Mouse (Mus musculus): ENCODE measurements at regions not wholly inside any gene's neighbourhood (a gene's known extent, or its start where the extent isn't known, plus 50 kb on each side); places are given as distances from the start of the nearest gene placed in this dataset.

- Histone ChIP-seq H3K9me3 (no peaks in the 10 kb centered on the region), H3K4me3 (no peak overlapping the region), H3K36me3 (no peaks in the 10 kb centered on the region), H3K4me1 (no peaks in the 10 kb centered on the region), H3K4me2 (replicated peaks) (no peak overlapping the region), H3K27me3 (no peaks in the 10 kb centered on the region), H3K27ac (replicated peaks) (no peak overlapping the region), H3K9ac (replicated peaks) (no peak overlapping the region)
- 90% methylated on average over 1 of the region's 1 CpGs for WGBS
- ATAC-seq (replicated peaks), result no peak
Measured at GRCm38 (mm10) chr16:78877941-78878340, 52.8 kb upstream of the Chodl start.

- 87% methylated on average over 4 of the region's 4 CpGs for WGBS
- H3K4me2 ChIP-seq (replicated peaks), result no peak overlapping the region
- no peaks in the 10 kb centered on the region for H3K9me3 ChIP-seq
- H3K27me3 ChIP-seq, result no peaks in the 10 kb centered on the region
- no peaks in the 10 kb centered on the region for H3K36me3 ChIP-seq
- no peak for ATAC-seq (replicated peaks)
- no peak overlapping the region for H3K4me3 ChIP-seq
- no peaks in the 10 kb centered on the region for H3K4me1 ChIP-seq
- no peak overlapping the region for H3K9ac ChIP-seq (replicated peaks)
- no peak overlapping the region for H3K27ac ChIP-seq (replicated peaks)
Measured at GRCm38 (mm10) chr16:78859006-78859405, 71.7 kb upstream of the Chodl start.

- Histone ChIP-seq H3K27me3 (0 out of 2 replicates have a peak, but pooled peaks cover 6% of the 10 kb centered on the region), H3K4me1 (peaks cover 10% of the 10 kb centered on the region; the same call in 1 of the 2 replicates), H3K36me3 (no peaks in the 10 kb centered on the region), H3K27ac (replicated peaks) (no peak overlapping the region), H3K4me2 (replicated peaks) (no peak overlapping the region), H3K9me3 (no peaks in the 10 kb centered on the region), H3K9ac (replicated peaks) (no peak overlapping the region), H3K4me3 (no peak overlapping the region)
- 69% methylated on average over 7 of the region's 7 CpGs for WGBS
- ATAC-seq (replicated peaks), result peak; percentile 42
Measured at GRCm38 (mm10) chr16:78830957-78831356, 99.8 kb upstream of the Chodl start.

- Histone ChIP-seq H3K27me3 (0 out of 2 replicates have a peak, but pooled peaks cover 3% of the 10 kb centered on the region), H3K4me3 (no peak overlapping the region), H3K4me1 (peaks cover 10% of the 10 kb centered on the region; the same call in 1 of the 2 replicates), H3K4me2 (replicated peaks) (no peak overlapping the region), H3K9ac (replicated peaks) (no peak overlapping the region), H3K9me3 (no peaks in the 10 kb centered on the region), H3K36me3 (no peaks in the 10 kb centered on the region), H3K27ac (replicated peaks) (0 out of 2 replicates have a peak overlapping the region, but pooled peaks have one; percentile 14)
- WGBS, result 3% methylated on average over 3 of the region's 3 CpGs
- peak; percentile 98 for ATAC-seq (replicated peaks)
Measured at GRCm38 (mm10) chr16:78827739-78828138, 103.0 kb upstream of the Chodl start.

- no peaks in the 10 kb centered on the region for H3K27me3 ChIP-seq
- no peak overlapping the region for H3K4me3 ChIP-seq
- no peak overlapping the region for H3K27ac ChIP-seq (replicated peaks)
- H3K4me1 ChIP-seq, result no peaks in the 10 kb centered on the region
- WGBS, result 75% methylated on average over 2 of the region's 2 CpGs
- H3K9me3 ChIP-seq, result no peaks in the 10 kb centered on the region
- no peaks in the 10 kb centered on the region for H3K36me3 ChIP-seq
- H3K9ac ChIP-seq (replicated peaks), result no peak overlapping the region
- no peak for ATAC-seq (replicated peaks)
- no peak overlapping the region for H3K4me2 ChIP-seq (replicated peaks)
Measured at GRCm38 (mm10) chr16:78790064-78790463, 140.7 kb upstream of the Chodl start.

- Histone ChIP-seq H3K4me1 (no peaks in the 10 kb centered on the region), H3K9ac (replicated peaks) (no peak overlapping the region), H3K27ac (replicated peaks) (no peak overlapping the region), H3K9me3 (no peaks in the 10 kb centered on the region), H3K4me3 (no peak overlapping the region), H3K27me3 (no peaks in the 10 kb centered on the region), H3K36me3 (no peaks in the 10 kb centered on the region), H3K4me2 (replicated peaks) (no peak overlapping the region)
- no peak for ATAC-seq (replicated peaks)
Measured at GRCm38 (mm10) chr16:78759226-78759625, 171.5 kb upstream of the Chodl start.

GRCm38 (mm10) chr16:78737902-78738301, 161.4 kb upstream of the D16Ertd472e start:
- 87% methylated on average over 4 of the region's 4 CpGs for WGBS
- H3K9ac ChIP-seq (replicated peaks), result no peak overlapping the region
- H3K27me3 ChIP-seq, result no peaks in the 10 kb centered on the region
- ATAC-seq (replicated peaks), result no peak
- no peak overlapping the region for H3K4me2 ChIP-seq (replicated peaks)
- no peaks in the 10 kb centered on the region for H3K36me3 ChIP-seq
- H3K4me1 ChIP-seq, result no peaks in the 10 kb centered on the region
- no peak overlapping the region for H3K27ac ChIP-seq (replicated peaks)
- no peaks in the 10 kb centered on the region for H3K9me3 ChIP-seq
- H3K4me3 ChIP-seq, result no peak overlapping the region

GRCm38 (mm10) chr16:78730583-78731501, 154.3 kb upstream of the D16Ertd472e start:
- Histone ChIP-seq H3K9ac (replicated peaks) (no peak overlapping the region), H3K4me3 (no peak overlapping the region), H3K4me1 (no peaks in the 10 kb centered on the region; the same call in 1 of the 2 replicates), H3K9me3 (no peaks in the 10 kb centered on the region), H3K36me3 (no peaks in the 10 kb centered on the region), H3K27me3 (no peaks in the 10 kb centered on the region), H3K4me2 (replicated peaks) (peak overlapping the region; percentile 10; the same call in 1 of the 2 replicates), H3K27ac (replicated peaks) (peak overlapping the region; percentile 57)
- 57% methylated on average over 13 of the region's 13 CpGs for WGBS
- ATAC-seq (replicated peaks), result peak; percentile 94

- Histone ChIP-seq H3K27ac (replicated peaks) (no peak overlapping the region), H3K4me3 (no peak overlapping the region), H3K4me2 (replicated peaks) (no peak overlapping the region), H3K9ac (replicated peaks) (no peak overlapping the region), H3K9me3 (no peaks in the 10 kb centered on the region), H3K27me3 (no peaks in the 10 kb centered on the region), H3K4me1 (no peaks in the 10 kb centered on the region), H3K36me3 (no peaks in the 10 kb centered on the region)
- ATAC-seq (replicated peaks), result no peak
- WGBS, result 84% methylated on average over 2 of the region's 2 CpGs
Measured at GRCm38 (mm10) chr16:78725541-78725940, 149.0 kb upstream of the D16Ertd472e start.

- 66% methylated on average over 7 of the region's 7 CpGs for WGBS
- H3K27me3 ChIP-seq, result no peaks in the 10 kb centered on the region
- H3K9ac ChIP-seq (replicated peaks), result no peak overlapping the region
- H3K4me2 ChIP-seq (replicated peaks), result no peak overlapping the region
- no peaks in the 10 kb centered on the region for H3K4me1 ChIP-seq
- no peaks in the 10 kb centered on the region for H3K36me3 ChIP-seq
- H3K27ac ChIP-seq (replicated peaks), result no peak overlapping the region
- no peaks in the 10 kb centered on the region for H3K9me3 ChIP-seq
- ATAC-seq (replicated peaks), result no peak
- H3K4me3 ChIP-seq, result no peak overlapping the region
Measured at GRCm38 (mm10) chr16:78709943-78710342, 133.4 kb upstream of the D16Ertd472e start.

- H3K27ac ChIP-seq (replicated peaks), result no peak overlapping the region
- no peak overlapping the region for H3K4me2 ChIP-seq (replicated peaks)
- no peak overlapping the region for H3K9ac ChIP-seq (replicated peaks)
- H3K36me3 ChIP-seq, result no peaks in the 10 kb centered on the region
- ATAC-seq (replicated peaks), result no peak
- no peak overlapping the region for H3K4me3 ChIP-seq
- 88% methylated on average over 4 of the region's 4 CpGs for WGBS
- no peaks in the 10 kb centered on the region for H3K27me3 ChIP-seq
- no peaks in the 10 kb centered on the region for H3K4me1 ChIP-seq
- H3K9me3 ChIP-seq, result no peaks in the 10 kb centered on the region
Measured at GRCm38 (mm10) chr16:78707566-78707965, 131.1 kb upstream of the D16Ertd472e start.

GRCm38 (mm10) chr16:78707165-78707564, 130.7 kb upstream of the D16Ertd472e start:
- H3K4me3 ChIP-seq, result no peak overlapping the region
- ATAC-seq (replicated peaks), result no peak
- no peaks in the 10 kb centered on the region for H3K36me3 ChIP-seq
- no peak overlapping the region for H3K9ac ChIP-seq (replicated peaks)
- H3K27ac ChIP-seq (replicated peaks), result no peak overlapping the region
- H3K9me3 ChIP-seq, result no peaks in the 10 kb centered on the region
- H3K4me2 ChIP-seq (replicated peaks), result no peak overlapping the region
- no peaks in the 10 kb centered on the region for H3K27me3 ChIP-seq
- no peaks in the 10 kb centered on the region for H3K4me1 ChIP-seq
- 88% methylated on average over 7 of the region's 7 CpGs for WGBS
